Mouse (Mus musculus): ENCODE data around the gene Ndufaf8. TPM values are rescaled to one million over a fixed set of nuclear protein-coding genes. Genes with fewer than 3 reads are reported as not detected.

Gene Ndufaf8
- polyA plus RNA-seq, 1 experiment from 2014 or later = 67.4 TPM

- ATAC-seq (ENCODE audit: insufficient number of reproducible peaks, insufficient read depth, low FRiP score, low TSS enrichment) = no peak
- WGBS = 80% methylated on average over 23 of the region's 23 CpGs
Measured at GRCm38 (mm10) chr11:120092817-120093591, 5.7 kb upstream of the Ndufaf8 start.

DNA sequence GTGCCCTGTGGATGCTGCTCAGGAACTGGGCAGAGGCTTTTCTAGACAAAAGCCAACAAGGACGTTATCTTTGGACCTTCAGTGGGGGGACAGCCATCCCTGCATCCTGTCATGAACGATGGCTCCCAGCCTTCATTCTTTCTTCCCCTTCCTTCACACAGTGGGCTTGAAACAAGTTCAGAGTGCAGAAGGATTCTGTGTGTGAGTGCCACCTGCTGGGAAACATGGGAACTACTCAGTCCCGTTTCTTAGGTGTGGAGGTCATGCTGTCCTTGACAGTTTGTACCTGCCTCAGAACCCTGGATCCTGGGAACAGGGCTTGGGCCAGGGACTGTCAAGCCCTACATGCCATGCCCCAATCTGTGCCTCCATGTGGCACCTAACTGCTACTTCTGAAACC, 2.3 kb downstream of the Ndufaf8 start:
- Histone ChIP-seq H3K4me3 (no peak overlapping the region), H3K36me3 (peaks cover 35% of the 10 kb centered on the region), H3K4me1 (peaks cover 20% of the 10 kb centered on the region), H3K9ac (no peak overlapping the region), H3K4me2 (replicated peaks) (no peak overlapping the region), H3K9me3 (no peaks in the 10 kb centered on the region), H3K27me3 (no peaks in the 10 kb centered on the region), H3K27ac (no peak overlapping the region)
- ATAC-seq (ENCODE audit: insufficient number of reproducible peaks, insufficient read depth, low FRiP score, low TSS enrichment) = no peak
- 3% methylated on average over 3 of the region's 3 CpGs for WGBS

More at GRCm38 (mm10) chr11:120092817-120093591, 5.7 kb upstream of the Ndufaf8 start:
- H3K36me3 ChIP-seq = peaks cover 54% of the 10 kb centered on the region
- no peak overlapping the region for H3K27ac ChIP-seq
- peaks cover 7% of the 10 kb centered on the region for H3K4me1 ChIP-seq
- H3K4me2 ChIP-seq (replicated peaks) = no peak overlapping the region
- no peak overlapping the region for H3K9ac ChIP-seq
- no peaks in the 10 kb centered on the region for H3K9me3 ChIP-seq
- no peak overlapping the region for H3K4me3 ChIP-seq
- no peaks in the 10 kb centered on the region for H3K27me3 ChIP-seq

DNA sequence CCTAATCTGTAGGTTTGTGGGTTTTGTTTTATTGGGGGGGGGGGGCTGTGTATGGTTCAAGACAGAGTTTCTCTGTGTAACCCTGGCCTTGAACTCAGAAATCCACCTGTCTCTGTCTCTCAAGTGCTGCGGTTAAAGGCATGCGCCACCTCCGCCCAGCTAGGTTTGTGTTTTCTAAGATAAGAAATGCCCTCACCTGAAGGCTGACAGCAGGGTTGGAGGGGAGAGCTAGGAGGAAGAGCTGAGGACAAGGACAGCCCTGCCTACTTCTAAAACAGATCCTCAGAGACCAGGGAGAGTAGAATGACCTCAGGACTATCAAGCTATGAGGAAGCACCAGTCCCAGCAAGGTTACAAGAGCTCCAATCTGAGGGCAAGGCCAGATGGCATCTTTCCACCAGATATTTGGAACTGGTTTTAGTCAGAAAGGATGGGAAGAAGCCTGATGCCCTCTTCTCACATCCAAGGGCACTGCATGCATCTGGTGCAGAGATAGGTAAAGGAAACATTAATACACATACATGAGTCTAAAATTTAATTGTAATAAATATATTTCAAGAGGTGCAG, 4.8 kb downstream of the Ndufaf8 start:
- no peak overlapping the region for H3K4me3 ChIP-seq
- H3K4me1 ChIP-seq = peaks cover 10% of the 10 kb centered on the region
- no peak overlapping the region for H3K27ac ChIP-seq
- 96% methylated on average over 3 of the region's 3 CpGs for WGBS
- no peaks in the 10 kb centered on the region for H3K9me3 ChIP-seq
- no peak overlapping the region for H3K4me2 ChIP-seq (replicated peaks)
- peaks cover 47% of the 10 kb centered on the region for H3K36me3 ChIP-seq
- no peak for ATAC-seq (ENCODE audit: insufficient number of reproducible peaks, insufficient read depth, low FRiP score, low TSS enrichment)
- no peaks in the 10 kb centered on the region for H3K27me3 ChIP-seq
- no peak overlapping the region for H3K9ac ChIP-seq

DNA sequence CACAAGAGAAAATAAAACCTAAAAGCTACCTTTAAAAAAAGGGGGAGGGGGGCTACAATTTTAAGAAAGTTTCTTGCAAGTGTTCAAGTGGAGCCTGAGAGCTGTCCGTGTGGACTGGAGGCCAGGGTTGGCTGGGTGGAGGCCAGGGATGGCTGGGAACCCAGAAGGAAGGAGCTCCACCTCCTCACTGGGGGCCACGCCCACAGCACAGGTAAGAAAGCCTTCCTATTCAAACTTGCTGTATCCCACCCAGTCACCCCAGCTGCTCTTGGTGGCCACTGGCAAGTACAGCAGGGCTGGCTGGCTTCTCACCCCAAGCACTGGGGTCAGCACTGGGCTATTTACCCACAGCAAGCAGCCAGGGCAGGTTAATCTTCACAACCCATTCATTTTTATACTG, 8.3 kb downstream of the Ndufaf8 start:
- no peaks in the 10 kb centered on the region for H3K4me1 ChIP-seq
- H3K27me3 ChIP-seq = no peaks in the 10 kb centered on the region
- H3K4me2 ChIP-seq (replicated peaks) = no peak overlapping the region
- ATAC-seq (ENCODE audit: insufficient number of reproducible peaks, insufficient read depth, low FRiP score, low TSS enrichment) = no peak
- H3K9me3 ChIP-seq = no peaks in the 10 kb centered on the region
- WGBS = 64% methylated on average over 2 of the region's 2 CpGs
- H3K27ac ChIP-seq = no peak overlapping the region
- no peak overlapping the region for H3K9ac ChIP-seq
- no peak overlapping the region for H3K4me3 ChIP-seq
- peaks cover 60% of the 10 kb centered on the region for H3K36me3 ChIP-seq

DNA sequence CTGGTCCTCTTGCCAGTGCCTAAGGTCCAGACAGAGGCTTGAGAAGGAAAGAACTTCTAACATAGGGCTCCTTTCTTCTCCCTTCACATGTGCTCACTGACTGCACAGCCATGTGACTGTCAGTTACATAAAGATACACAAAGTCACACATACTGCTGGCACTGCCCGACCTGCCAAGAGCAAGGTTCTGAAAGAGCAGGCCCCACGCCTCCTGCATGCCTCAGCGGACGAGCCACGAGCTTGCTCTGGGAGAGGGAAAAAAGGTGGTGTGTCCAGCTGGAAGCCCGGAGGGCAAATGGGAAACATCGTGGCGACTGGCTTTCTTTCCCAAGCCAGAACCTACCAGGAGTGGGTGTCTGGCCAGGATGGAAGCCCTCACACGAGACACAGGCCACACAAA, 9.1 kb downstream of the Ndufaf8 start:
- H3K27ac ChIP-seq = no peak overlapping the region
- H3K9ac ChIP-seq = no peak overlapping the region
- H3K4me2 ChIP-seq (replicated peaks) = no peak overlapping the region
- H3K36me3 ChIP-seq = peaks cover 63% of the 10 kb centered on the region
- 79% methylated on average over 9 of the region's 9 CpGs for WGBS
- H3K27me3 ChIP-seq = no peaks in the 10 kb centered on the region
- ATAC-seq (ENCODE audit: insufficient number of reproducible peaks, insufficient read depth, low FRiP score, low TSS enrichment) = no peak
- no peak overlapping the region for H3K4me3 ChIP-seq
- H3K4me1 ChIP-seq = no peaks in the 10 kb centered on the region
- H3K9me3 ChIP-seq = no peaks in the 10 kb centered on the region

GRCm38 (mm10) chr11:120109558-120110210, 11.0 kb downstream of the Ndufaf8 start:
- no peak for ATAC-seq (ENCODE audit: insufficient number of reproducible peaks, insufficient read depth, low FRiP score, low TSS enrichment)
- Histone ChIP-seq H3K4me1 (peaks cover 5% of the 10 kb centered on the region; the same call in 1 of the 2 replicates), H3K4me2 (replicated peaks) (no peak overlapping the region), H3K27ac (no peak overlapping the region), H3K9ac (no peak overlapping the region), H3K9me3 (no peaks in the 10 kb centered on the region), H3K4me3 (no peak overlapping the region), H3K36me3 (peaks cover 57% of the 10 kb centered on the region), H3K27me3 (no peaks in the 10 kb centered on the region)
- 79% methylated on average over 14 of the region's 14 CpGs for WGBS

GRCm38 (mm10) chr11:120110554-120110953, 11.8 kb downstream of the Ndufaf8 start:
- H3K4me2 ChIP-seq (replicated peaks) = no peak overlapping the region
- H3K9me3 ChIP-seq = no peaks in the 10 kb centered on the region
- H3K4me1 ChIP-seq = peaks cover 14% of the 10 kb centered on the region
- WGBS = 66% methylated on average over 7 of the region's 7 CpGs
- no peak for ATAC-seq (ENCODE audit: insufficient number of reproducible peaks, insufficient read depth, low FRiP score, low TSS enrichment)
- H3K36me3 ChIP-seq = peaks cover 50% of the 10 kb centered on the region
- H3K27ac ChIP-seq = no peak overlapping the region
- no peak overlapping the region for H3K9ac ChIP-seq
- no peak overlapping the region for H3K4me3 ChIP-seq
- H3K27me3 ChIP-seq = no peaks in the 10 kb centered on the region

- no peak overlapping the region for H3K27ac ChIP-seq
- H3K27me3 ChIP-seq = no peaks in the 10 kb centered on the region
- 7% methylated on average over 2 of the region's 2 CpGs for WGBS
- no peak overlapping the region for H3K4me3 ChIP-seq
- ATAC-seq (ENCODE audit: insufficient number of reproducible peaks, insufficient read depth, low FRiP score, low TSS enrichment) = no peak
- no peaks in the 10 kb centered on the region for H3K9me3 ChIP-seq
- H3K4me1 ChIP-seq = peaks cover 15% of the 10 kb centered on the region
- peaks cover 45% of the 10 kb centered on the region for H3K36me3 ChIP-seq
- H3K9ac ChIP-seq = no peak overlapping the region
- H3K4me2 ChIP-seq (replicated peaks) = no peak overlapping the region
Measured at GRCm38 (mm10) chr11:120111033-120111432, 12.3 kb downstream of the Ndufaf8 start.

- H3K27ac ChIP-seq = no peak overlapping the region
- no peak for ATAC-seq (ENCODE audit: insufficient number of reproducible peaks, insufficient read depth, low FRiP score, low TSS enrichment)
- WGBS = 90% methylated on average over 4 of the region's 4 CpGs
- H3K9ac ChIP-seq = no peak overlapping the region
- no peaks in the 10 kb centered on the region for H3K27me3 ChIP-seq
- H3K9me3 ChIP-seq = no peaks in the 10 kb centered on the region
- H3K4me3 ChIP-seq = no peak overlapping the region
- peaks cover 45% of the 10 kb centered on the region for H3K36me3 ChIP-seq
- no peak overlapping the region for H3K4me2 ChIP-seq (replicated peaks)
- peaks cover 15% of the 10 kb centered on the region for H3K4me1 ChIP-seq
Measured at GRCm38 (mm10) chr11:120112136-120112535, 13.4 kb downstream of the Ndufaf8 start.

- Histone ChIP-seq H3K4me3 (no peak overlapping the region), H3K27ac (no peak overlapping the region), H3K36me3 (peaks cover 33% of the 10 kb centered on the region), H3K9me3 (no peaks in the 10 kb centered on the region), H3K9ac (no peak overlapping the region), H3K27me3 (no peaks in the 10 kb centered on the region; the same call in 1 of the 2 replicates), H3K4me1 (peaks cover 15% of the 10 kb centered on the region), H3K4me2 (replicated peaks) (no peak overlapping the region)
- peak; percentile 57; the same call in 1 of the 2 replicates for ATAC-seq (ENCODE audit: insufficient number of reproducible peaks, insufficient read depth, low FRiP score, low TSS enrichment)
- 66% methylated on average over 21 of the region's 21 CpGs for WGBS
Measured at GRCm38 (mm10) chr11:120114488-120115215, 15.9 kb downstream of the Ndufaf8 start.

DNA sequence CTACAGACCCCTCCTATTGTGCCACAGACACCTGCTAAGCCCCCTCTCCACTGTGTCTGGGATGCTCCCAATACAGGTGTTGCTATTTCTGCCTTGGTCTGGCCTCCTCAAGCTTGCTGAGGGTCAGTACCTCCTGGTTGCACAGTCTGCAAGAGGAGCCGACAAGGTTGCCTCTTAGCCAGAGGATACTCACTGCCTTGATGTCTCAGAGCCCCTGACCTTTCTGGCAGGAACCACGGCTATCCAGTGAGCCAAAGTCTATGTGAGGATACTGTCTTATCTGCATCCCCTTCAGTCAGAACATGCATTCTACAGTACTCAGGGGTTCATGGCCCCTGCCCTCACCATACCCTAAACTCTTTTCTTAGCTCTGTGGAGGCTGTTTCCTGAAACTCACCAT, 18.9 kb downstream of the Ndufaf8 start:
- Histone ChIP-seq H3K4me2 (replicated peaks) (no peak overlapping the region), H3K36me3 (peaks cover 25% of the 10 kb centered on the region), H3K27ac (no peak overlapping the region), H3K9ac (no peak overlapping the region), H3K27me3 (no peaks in the 10 kb centered on the region; the same call in 1 of the 2 replicates), H3K9me3 (no peaks in the 10 kb centered on the region), H3K4me3 (no peak overlapping the region), H3K4me1 (peaks cover 15% of the 10 kb centered on the region)
- WGBS = 87% methylated on average over 2 of the region's 2 CpGs
- ATAC-seq (ENCODE audit: insufficient number of reproducible peaks, insufficient read depth, low FRiP score, low TSS enrichment) = no peak
